Mouse (Mus musculus) layer of hippocampus, adult 9-10 months (tissue): ENCODE results near the gene Hjurp.

Experiments used
- DNase-seq: peaks from one replicate; pipeline ENCODE4 v3.0.0; 2022; ENCODE audit warnings: low spot score

The Hjurp gene

DNA sequence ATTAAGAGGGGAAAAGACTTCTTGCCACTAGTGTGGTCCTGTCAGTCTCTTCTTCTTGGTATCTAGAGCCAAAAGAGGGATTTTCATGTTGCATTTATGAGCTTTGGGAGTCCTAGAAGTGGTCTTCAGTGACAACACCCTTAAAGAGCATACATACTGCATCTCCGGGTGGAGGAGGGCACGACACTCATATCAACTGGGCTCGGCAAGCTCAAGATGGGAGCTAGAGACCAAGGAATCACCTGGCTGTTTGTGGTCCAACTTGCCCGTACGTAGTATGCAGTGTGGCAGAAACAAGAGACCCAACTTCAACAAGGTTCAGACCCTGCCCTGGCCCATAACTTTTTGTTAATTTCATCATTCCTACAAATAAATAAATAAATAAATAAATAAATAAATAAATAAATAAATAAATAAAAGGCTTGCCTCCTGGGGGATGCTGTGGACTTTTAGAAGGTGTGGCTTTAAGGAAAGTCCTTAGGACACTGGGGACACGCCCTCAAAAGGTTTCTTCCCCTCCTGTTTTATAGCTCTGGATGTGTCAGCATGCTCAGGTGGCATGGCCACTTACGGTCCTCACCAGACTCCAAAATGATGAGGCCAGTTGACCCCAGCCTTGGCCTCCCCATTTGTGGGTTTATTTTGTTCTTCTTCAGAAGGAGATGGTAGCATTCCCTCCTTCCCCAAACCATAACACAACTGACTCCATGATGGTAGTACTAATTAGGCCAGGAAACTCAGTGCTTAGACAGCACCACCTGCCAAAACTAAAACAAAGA lies 20.2 kb upstream of the Hjurp start:
- no peak for DNase-seq

- no peak for DNase-seq
These were observed 18.9 kb upstream of the Hjurp start for GRCm38 (mm10) chr1:88296171-88296920.

GRCm38 (mm10) chr1:88294650-88295049 lies 17.2 kb upstream of the Hjurp start:
- DNase-seq: no peak

- DNase-seq: no peak
These were observed 14.6 kb upstream of the Hjurp start for GRCm38 (mm10) chr1:88292057-88292456.

- no peak for DNase-seq
These were observed 14.1 kb upstream of the Hjurp start for GRCm38 (mm10) chr1:88291409-88292005.

DNA sequence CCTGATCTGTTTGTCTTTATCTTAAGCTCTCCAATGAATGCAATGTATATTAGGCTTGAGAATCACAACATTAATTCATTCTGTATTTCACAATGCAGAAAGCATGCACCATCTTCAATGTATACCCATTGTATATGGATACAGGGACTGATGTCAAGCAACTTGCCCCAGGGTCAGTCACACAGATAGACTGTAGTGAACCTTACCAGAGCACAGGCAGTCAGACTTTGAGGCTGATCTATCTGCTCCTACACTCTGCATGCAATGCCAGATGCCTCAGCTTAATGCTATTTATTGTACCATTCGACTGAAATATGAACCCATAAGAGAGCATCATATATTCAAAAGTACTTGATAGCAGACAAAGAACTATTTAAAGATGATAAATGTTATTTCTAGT lies 13.1 kb upstream of the Hjurp start:
- DNase-seq: no peak

DNA sequence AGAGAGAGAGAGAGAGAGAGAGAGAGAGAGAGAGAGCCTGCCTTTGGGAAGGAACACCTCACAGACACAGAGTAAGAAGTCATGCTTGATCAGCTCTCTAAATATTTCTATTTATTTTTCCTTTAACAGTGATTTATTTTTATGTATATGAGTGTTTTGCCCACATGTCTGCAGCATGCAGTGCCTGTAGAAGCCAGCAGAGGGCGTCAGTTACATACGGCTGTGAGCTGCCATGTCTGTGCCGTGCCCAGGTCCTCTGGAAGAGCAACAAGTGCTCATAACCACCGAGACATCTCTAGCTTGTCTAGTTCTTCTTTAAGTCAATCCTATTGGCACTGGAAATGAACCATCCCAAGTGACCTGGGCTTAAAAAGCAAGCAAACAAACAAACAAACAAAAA lies 12.5 kb upstream of the Hjurp start:
- no peak for DNase-seq

DNA sequence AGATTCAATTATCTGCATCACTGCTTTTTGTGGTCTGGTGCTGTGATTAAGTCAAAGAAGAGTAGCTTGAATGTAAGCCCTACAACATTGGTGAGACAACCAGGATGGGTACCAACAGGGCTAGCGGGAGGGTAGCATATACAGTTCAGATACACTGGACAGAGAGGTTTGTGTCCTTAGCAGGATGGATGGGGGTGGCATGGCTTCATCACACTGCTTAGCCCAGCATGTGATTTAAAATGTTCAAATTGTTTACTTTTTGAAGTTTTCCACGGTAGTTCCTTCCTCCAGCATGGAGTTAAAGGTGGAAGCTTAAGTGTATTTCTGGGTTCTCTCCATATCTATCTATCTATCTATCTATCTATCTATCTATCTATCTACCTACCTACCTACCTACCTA lies 11.7 kb upstream of the Hjurp start:
- DNase-seq: no peak

DNA sequence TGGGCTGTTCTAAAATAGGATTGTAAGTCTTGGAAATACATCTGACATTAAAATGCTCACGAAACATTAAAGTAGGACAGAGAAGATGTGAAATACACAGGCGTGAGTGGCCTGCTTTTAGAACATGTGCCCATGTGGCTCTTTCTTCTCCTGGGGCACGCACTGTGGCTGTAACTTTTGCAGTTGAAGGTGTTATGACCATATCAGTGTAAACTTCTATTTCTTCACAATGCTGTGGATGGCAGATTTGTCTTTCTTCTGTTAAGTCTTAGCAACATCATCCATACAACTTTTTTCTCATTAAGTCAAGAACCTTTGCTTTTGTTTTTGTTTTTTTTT lies 11.3 kb upstream of the Hjurp start:
- DNase-seq: no peak

- DNase-seq: no peak
These were observed 10.8 kb upstream of the Hjurp start for GRCm38 (mm10) chr1:88288056-88288788.

DNA sequence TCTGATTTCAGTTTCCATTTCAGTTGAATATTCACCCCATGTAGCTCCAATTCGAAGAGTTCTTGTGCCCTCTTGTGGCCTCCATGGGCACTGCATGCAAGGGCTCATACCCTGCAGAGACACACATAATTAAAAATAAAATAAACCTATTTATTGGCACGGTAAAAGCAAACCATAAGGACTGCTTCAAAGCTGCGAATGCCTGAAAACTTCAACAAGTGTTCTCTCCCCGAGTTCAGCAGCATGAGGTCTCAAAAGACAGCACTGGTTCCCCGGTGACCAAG lies 10.2 kb upstream of the Hjurp start:
- DNase-seq: no peak

DNA sequence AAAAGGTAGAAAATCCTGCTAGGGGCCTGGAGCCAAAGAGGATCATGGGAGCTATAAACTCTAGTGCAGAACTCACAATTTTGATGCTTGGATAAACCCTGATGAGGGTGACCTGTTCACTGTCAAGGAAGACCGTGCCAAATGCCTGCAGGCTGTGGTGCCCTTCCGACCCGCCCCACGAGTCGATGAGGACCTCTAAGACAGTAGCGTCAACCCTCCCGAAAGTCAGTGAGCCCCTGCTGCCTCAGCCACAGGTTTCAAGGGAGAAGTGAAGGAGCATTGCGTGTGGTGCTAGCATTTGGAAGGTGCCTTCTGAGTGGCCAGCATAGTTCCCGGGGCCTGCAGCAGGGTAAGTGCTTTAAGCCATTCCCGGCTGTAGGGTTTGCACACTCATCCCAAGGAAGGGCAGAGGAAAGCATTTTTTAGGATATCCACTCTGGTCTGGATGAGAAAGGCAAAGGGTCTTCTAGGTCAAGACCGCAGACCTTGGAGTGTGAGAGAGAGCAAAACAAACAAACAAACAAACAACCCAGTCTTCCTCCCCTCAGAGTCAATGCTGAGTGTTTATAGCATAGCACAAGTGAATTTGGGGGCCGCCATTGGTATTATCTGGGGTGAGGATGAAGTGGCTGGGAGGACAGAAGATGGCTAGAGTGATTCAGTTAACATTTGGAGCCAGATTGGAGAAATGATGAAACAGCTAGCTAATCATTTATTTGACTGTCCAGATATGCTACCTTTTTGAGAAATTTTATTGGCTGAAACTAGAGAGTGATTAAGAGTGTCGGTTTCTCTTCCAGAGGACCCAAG lies 9.7 kb upstream of the Hjurp start:
- DNase-seq: no peak

GRCm38 (mm10) chr1:88286136-88286845 lies 8.9 kb upstream of the Hjurp start:
- no peak for DNase-seq

DNA sequence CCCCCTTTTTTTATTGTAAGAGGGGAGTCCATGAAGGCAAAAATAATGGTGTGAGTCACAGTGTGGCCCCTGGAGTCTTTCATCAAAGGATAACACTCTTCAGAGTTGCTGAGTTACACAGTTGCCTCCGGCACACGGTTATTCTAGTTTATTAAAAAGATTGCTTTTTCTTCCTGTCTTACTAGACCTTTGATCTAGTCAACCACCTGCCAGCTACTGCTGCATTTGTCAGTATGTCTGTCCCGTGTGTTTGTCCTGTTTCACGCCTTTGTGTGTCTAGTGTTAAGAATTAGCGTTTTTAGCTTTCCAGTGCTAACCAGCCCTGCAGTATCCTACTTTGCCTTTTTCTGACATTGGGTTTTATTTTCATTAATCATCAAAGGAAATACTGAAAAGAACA lies 8.2 kb upstream of the Hjurp start:
- DNase-seq: no peak

DNA sequence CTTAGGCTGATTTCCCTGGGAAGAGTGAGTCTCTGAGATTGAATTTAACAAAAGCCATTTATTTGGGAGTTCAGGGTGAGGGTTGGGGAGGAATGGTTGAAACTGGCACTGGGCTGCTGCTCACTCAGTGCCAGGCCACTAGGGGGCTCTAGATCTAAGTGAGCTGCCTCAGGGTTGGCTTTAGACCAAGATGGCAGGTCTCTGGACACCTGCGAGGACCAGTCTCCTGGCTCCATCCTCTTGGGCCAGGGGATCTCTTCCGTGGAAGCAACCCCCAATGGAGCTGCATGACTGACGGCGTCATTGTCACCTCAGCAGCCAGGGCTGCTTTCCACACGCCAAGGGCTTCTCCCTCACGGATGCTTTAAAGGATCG lies 7.5 kb upstream of the Hjurp start:
- no peak for DNase-seq

- DNase-seq: no peak
These were observed 7.0 kb upstream of the Hjurp start for GRCm38 (mm10) chr1:88284228-88284945.

DNA sequence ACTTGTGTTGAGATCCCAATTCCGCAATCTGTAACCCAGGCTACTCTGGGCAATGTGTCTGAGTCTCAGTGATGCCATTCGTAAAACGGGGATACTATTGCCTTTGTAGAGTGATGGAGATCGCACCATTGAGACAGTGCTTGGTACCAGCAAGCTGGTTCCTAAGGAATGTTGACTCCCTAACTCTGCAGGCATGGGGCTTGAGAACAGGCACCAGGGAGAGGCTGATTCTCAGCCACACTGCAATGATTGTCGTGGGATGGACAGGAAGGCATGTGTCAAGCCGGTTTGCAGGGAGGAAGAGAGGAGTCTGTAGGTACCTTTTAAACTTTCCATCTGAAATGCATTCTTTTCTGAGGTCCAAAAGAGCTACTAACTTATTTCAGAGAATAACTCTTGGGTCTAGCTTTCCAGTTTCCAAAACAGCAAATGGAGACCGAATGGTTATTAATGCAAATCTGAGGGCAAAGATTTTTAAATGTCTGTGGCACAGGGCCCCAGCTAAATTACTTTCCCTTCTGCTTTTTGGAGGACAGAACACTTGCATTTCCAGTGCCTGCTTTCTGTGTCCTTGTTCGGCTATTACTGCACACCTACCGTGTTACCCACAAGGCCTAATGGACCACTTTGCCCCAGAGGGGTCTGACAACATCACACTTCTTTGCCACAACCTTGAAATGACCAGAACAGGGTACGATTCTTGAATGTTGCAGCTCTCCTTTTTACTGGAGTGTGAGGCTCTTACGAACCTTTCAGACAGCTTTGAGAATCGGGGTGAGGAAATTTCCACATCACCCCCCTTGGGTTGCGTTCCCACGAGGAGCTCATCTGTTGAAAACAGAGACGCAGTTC lies 6.2 kb upstream of the Hjurp start:
- DNase-seq: no peak

DNA sequence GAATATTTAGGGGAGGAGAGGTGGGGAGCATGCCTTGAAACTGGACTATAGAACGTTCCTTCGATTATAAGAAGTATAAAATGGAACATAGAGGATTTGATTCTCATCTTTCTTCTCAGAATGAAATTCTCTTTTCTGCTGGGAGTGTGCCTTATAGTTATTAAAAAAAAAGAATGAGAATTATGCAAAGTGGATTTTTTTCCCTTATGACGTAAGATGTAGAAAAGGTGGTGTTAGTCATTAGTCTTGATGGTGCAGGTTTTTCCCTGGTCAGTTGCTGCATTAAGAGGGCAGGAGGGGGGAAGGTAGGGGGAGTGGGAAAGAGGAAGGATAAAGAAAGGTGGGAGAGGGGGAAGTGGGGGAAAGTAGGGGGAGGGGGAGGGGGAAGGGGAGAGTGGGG lies 4.9 kb upstream of the Hjurp start:
- DNase-seq: no peak

GRCm38 (mm10) chr1:88280006-88280690 lies 2.7 kb upstream of the Hjurp start:
- no peak for DNase-seq
